Mouse (Mus musculus) brain, embryonic 18.5 days (tissue): ENCODE results near the gene Cerk.
"Not testable (repeated sequence)": the region's sequence is repeated elsewhere in the genome, so short reads cannot be mapped to it uniquely, and the experiment has no call there.

Source experiments
- DNase-seq: peaks from one replicate; pipeline ENCODE4 v3.0.0-alpha.2; 2012; ENCODE audit warnings: low read depth, low spot score

Gene Cerk

GRCm38 (mm10) chr15:86113342-86113710, 72.6 kb downstream of the Cerk start:
- no peak for DNase-seq

DNA sequence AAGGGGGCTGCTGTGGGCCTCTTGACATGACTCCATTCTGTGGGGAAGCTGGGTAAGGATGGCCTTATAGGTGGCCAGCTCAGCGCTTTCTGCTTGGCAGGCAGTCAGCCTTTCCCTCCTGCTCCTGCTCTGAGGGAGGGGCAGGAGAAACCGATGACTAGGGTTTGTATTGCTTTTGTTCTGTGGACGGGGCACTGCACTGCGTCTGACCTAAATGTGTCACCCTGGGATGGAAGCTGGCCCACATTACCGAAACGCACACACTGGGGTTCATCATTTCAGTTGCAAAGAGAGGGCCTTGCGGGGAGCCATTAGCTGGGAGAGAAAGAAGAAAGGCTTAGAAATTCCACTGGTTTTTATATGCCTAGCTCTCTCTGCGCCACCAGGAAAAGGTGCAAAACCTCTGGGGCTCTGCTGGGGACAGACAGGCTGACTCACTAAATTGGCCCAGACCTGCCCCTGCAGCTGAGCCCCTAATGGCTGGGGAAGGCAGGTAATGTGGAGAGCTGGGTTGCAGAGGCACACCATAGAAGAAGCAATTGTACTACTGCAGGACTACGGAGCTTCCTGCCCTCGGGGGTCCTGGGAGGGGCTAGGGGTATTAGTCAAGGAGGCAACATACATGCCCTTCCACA, 73.1 kb downstream of the Cerk start:
- no peak for DNase-seq

DNA sequence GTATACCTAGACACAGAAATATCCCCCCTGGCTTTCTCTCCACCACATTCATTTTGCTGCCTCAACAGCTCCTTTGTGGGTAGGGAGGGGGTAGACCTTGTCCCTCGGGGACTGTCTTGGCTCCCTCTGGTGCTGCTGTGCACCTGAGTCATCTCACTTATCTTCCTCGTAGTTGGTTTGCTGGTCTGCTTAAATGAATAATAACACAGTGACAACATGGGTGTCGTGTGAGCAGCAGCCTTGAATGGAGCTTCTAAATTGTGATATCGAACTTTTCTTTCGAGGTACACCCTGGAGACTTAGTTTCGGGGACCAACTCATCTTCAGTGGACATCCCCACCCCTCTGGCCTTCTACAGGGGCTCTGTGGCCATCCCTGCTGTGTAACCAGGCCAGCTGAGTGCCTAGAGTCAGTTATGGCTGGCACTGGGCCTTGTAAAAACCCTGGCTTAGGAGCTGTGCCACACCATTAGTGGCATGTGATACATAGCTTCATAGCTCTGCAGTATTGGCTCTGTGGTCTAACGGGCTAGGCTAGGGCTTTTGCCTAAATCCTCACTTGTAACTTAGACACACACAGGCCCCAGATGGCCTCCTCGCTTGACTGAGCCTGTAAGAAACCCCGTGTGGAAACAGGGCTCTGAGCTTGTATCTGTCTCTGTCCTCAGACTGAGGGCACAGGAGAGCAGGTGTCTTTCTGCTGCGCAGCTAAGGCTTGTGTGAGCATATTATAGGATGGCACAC, 75.4 kb downstream of the Cerk start:
- no peak for DNase-seq

DNA sequence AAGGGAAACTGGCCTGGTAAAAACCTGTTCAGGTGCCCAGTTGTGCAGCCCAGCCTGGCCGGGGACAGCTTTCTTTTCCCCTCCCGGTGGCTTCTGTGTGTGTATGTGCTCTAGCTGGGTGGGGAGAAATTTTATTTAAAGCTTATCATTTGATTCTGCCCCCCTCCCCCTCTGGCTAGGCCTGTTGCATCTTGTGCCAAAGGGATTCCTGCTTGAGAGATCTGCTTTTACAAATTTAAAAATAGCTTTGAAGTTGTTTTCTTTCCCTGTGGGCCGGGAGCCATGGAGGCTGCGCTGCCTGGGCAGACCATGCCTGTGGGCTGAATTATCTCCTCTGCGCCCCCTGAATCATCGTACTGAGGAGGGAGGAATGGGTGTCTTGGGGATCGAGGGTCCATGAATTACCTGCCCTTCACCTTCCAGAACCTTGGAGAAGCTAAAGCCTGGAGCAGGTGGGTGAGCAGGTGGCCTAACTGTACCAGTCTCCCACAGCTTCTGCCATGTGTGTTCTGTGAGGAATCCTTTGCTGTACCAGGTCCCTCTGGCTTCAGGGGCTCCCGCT, 76.2 kb downstream of the Cerk start:
- DNase-seq, result no peak

- DNase-seq, result no peak
These were observed 76.7 kb downstream of the Cerk start for GRCm38 (mm10) chr15:86109245-86109644.

DNA sequence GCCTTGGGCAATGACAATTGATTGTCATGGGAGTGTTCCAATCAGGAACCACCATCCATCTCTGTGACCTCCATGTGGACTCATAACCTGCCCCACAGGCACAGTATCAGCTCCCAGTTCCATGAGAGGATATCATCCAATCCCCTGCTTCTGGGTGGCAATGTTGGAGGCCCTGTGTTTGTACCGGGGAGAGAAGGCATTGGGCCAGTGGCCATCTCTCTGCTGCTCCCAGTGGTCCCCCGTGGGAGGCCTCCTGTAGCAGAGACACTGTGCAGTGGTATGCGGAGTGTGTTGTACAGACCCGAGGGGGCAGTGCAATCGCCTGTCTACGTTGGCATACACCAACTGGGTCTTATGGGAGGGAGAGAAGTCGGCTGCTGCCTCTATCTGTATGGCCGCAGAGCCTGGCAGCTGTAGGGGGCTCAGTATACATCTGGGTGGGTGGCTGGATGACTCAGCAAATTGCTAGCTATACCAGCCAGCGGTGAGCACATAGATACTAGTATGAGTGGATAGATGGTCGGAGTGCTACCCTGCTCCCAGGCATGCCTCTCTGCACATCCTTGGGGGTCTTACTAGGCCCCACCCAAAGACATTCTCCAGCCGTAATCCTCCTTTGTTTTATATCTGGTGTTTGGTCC, 78.0 kb downstream of the Cerk start:
- DNase-seq, result no peak

GRCm38 (mm10) chr15:86105751-86106150, 80.2 kb downstream of the Cerk start:
- no peak for DNase-seq

GRCm38 (mm10) chr15:86105345-86105697, 80.6 kb downstream of the Cerk start:
- no peak for DNase-seq

GRCm38 (mm10) chr15:86104401-86105344, 81.3 kb downstream of the Cerk start:
- no peak for DNase-seq

DNA sequence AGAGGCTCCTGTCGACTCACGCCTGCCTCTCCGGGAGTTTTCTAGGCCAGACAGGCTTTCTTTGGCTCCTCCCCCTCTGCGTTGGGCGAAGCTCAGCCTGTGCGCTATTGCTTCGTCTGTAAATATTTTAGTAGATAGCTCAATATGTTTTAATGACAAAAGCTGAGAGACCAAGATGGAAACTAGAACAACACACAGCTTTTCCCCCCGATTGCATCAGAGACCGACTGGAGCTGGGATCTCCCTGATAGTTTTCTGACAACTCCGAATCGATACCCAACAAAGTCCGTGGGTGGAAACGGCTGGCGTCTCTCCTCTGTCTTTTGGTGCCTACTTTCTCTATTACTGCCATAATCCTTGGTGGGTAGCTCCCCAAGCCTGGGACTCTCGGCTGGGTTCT, 83.6 kb downstream of the Cerk start:
- DNase-seq, result no peak

DNA sequence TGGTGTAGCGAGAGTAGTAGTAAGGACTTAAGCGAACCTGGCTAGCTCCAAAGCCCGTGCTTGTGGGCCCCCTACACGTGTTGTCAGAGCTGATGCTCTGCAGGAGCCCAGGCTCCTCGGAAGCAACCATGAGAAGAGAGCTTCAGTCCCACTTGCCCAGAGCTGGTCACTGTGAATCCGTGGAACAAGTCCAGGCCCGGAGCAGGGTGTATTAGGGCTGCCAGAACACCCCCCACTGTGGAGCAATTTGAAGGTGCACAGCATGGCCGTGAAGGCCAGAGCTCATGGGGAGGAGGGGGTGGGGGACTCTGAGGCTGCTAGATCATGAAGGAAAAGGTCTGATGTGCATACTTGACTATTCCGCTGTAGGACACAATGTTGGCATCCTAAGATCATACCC, 84.4 kb downstream of the Cerk start:
- DNase-seq, result no peak

GRCm38 (mm10) chr15:86097871-86098270, 88.1 kb downstream of the Cerk start:
- no peak for DNase-seq

GRCm38 (mm10) chr15:86096604-86097020, 89.3 kb downstream of the Cerk start:
- not testable (repeated sequence) for DNase-seq

GRCm38 (mm10) chr15:86095722-86096603, 90.0 kb downstream of the Cerk start:
- DNase-seq, result no peak

GRCm38 (mm10) chr15:86094324-86095121, 91.4 kb downstream of the Cerk start:
- no peak for DNase-seq

- no peak for DNase-seq
These were observed 92.7 kb downstream of the Cerk start for GRCm38 (mm10) chr15:86093236-86093635.

- no peak for DNase-seq
These were observed 93.8 kb downstream of the Cerk start for GRCm38 (mm10) chr15:86091998-86092670.

- no peak for DNase-seq
These were observed 94.5 kb downstream of the Cerk start for GRCm38 (mm10) chr15:86091201-86091997.
